Mouse (Mus musculus) testis, adult 2 months (tissue): ENCODE measurements at regions not wholly inside any gene's neighbourhood (a gene's known extent, or its start where the extent isn't known, plus 50 kb on each side); places are given as distances from the start of the nearest gene placed in this dataset.

Experiments
- CTCF ChIP-seq: fragments of 200-500 bp; IDR thresholded peaks from 2 replicates; pipeline ENCODE4 v1.5.1; 2012; ENCODE audit warnings: low read depth, mild to moderate bottlenecking, inconsistent platforms, low read length, moderate library complexity; ENCODE audit not compliant: control insufficient read depth, insufficient read depth, insufficient replicate concordance
- POLR2A ChIP-seq: fragments of 200-500 bp; IDR thresholded peaks from 2 replicates; pipeline ENCODE4 v1.6.1; 2012; ENCODE audit warnings: low read depth, mild to moderate bottlenecking, inconsistent platforms, low read length, moderate library complexity; ENCODE audit not compliant: control insufficient read depth

GRCm38 (mm10) chr10:84294422-84294821 is 146.0 kb downstream of the Nuak1 start:
- TF ChIP-seq POLR2A = no peak
- TF ChIP-seq CTCF = no peak
